Mouse (Mus musculus) brown adipose tissue, adult 24 weeks (tissue): ENCODE data around the gene Gm6882. TPM values are rescaled to one million over a fixed set of nuclear protein-coding genes. Genes with fewer than 3 reads are reported as not detected.
"Not testable (repeated sequence)": the region's sequence is repeated elsewhere in the genome, so short reads cannot be mapped to it uniquely, and the experiment has no call there.

Experiments used
- H3K27ac ChIP-seq: fragments of 200-500 bp; replicated peaks from 2 replicates; pipeline ENCODE4 v1.5.1; 2012; ENCODE audit warnings: low read depth, mild to moderate bottlenecking, low read length
- H3K4me1 ChIP-seq: fragments of 200-500 bp; 2 replicates; pipeline ENCODE4 v1.6.1; 2012; ENCODE audit warnings: low read length, mixed read lengths; ENCODE audit not compliant: control insufficient read depth, insufficient read depth, insufficient read length
- H3K4me3 ChIP-seq: fragments of 200-500 bp; 2 replicates; pipeline ENCODE4 v1.5.1; 2012; ENCODE audit warnings: low read depth, mild to moderate bottlenecking, low read length, moderate library complexity; ENCODE audit not compliant: insufficient read depth
- polyA plus RNA-seq: library from polyadenylated mRNA; stranded (reverse); fragments of >200 nt; gene quantifications from 2 replicates; pipeline ENCODE4 v1.2.4, GENCODE M21; 2012; ENCODE audit not compliant: missing spikeins, insufficient read depth, insufficient read length

Gm6882 gene
- polyA plus RNA-seq = not detected in 2 replicates

DNA sequence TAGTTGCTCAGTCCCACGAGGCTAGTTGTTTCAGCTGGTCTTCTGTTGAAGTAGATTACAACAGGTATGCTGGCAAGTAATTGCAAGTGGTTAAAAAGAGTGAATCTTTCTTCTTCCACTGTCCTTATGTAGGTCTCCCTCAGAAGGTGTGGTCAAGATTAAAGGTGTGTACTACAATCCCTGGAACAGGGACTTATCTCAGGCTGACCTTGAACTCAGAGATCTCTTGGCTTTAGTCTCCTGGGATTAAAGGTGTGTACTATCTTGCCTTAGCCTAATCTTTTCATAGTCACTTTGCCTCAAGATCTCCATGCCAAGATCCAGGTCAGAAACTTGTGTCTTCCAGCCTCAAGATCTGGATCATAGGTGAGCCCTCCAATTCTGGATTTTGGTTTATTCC lies at the start of gene Gm6882:
Gene Gm6882, minus strand, starts transcription at position 101 of the 400 bp plus-strand sequence.
- H3K4me1 ChIP-seq, H3K4me3 ChIP-seq, H3K27ac ChIP-seq: not testable (repeated sequence)

Other genes with a start within 250 kb of the Gm6882 start
- gene Gm5157, start 242.3 kb downstream of the Gm6882 start, polyA plus RNA-seq = not detected in 2 replicates
- not detected in 2 replicates for gene Vmn1r124, start 172.1 kb downstream of the Gm6882 start, polyA plus RNA-seq
- gene Vmn1r125, start 160.6 kb downstream of the Gm6882 start, polyA plus RNA-seq = not detected in 2 replicates
- gene Vmn1r126, start 131.3 kb downstream of the Gm6882 start, polyA plus RNA-seq = not detected in 2 replicates
- not detected in 2 replicates for gene Vmn1r127, start 112.9 kb downstream of the Gm6882 start, polyA plus RNA-seq
- not detected in 2 replicates for gene Vmn1r128, start 83.4 kb downstream of the Gm6882 start, polyA plus RNA-seq
- not detected in 2 replicates for gene Vmn1r129, start 71.5 kb downstream of the Gm6882 start, polyA plus RNA-seq
- not detected in 2 replicates for gene Vmn1r130, start 79.0 kb upstream of the Gm6882 start, polyA plus RNA-seq
- not detected in 2 replicates for gene Vmn1r131, start 113.3 kb upstream of the Gm6882 start, polyA plus RNA-seq
- gene Vmn1r132, start 181.3 kb upstream of the Gm6882 start, polyA plus RNA-seq = not detected in 2 replicates